Mouse (Mus musculus) forebrain, postnatal 0 days (tissue): Measurements from ENCODE around the gene Tkt. TPM values are rescaled to one million over a fixed set of nuclear protein-coding genes. Genes with fewer than 3 reads are reported as not detected.
"Not testable (repeated sequence)": the region's sequence is repeated elsewhere in the genome, so short reads cannot be mapped to it uniquely, and the experiment has no call there.

Experiments
- ATAC-seq: fragments of 200-750 bp; cut with Nextera tagmentation; 2 replicates; pipeline ENCODE4 v1.8.0; 2017; ENCODE audit warnings: mild to moderate bottlenecking, moderate library complexity
- DNase-seq: peaks from one replicate; pipeline ENCODE4 v3.0.0-alpha.2; 2015
- H3K27ac ChIP-seq: fragments of 300-500 bp; sonication (generic); 2 replicates; pipeline ENCODE4 v1.5.1; 2014; ENCODE audit warnings: low read depth, mild to moderate bottlenecking, antibody characterized with exemption, low read length, moderate library complexity, mixed read lengths
- H3K27me3 ChIP-seq: fragments of 300-500 bp; sonication (generic); 2 replicates; pipeline ENCODE4 v1.6.1; 2014; ENCODE audit warnings: mild to moderate bottlenecking, low read length, mixed read lengths; ENCODE audit not compliant: insufficient read depth
- H3K36me3 ChIP-seq: fragments of 300-500 bp; sonication (generic); 2 replicates; pipeline ENCODE4 v1.6.1; 2014; ENCODE audit warnings: mild to moderate bottlenecking, moderate library complexity; ENCODE audit not compliant: insufficient read depth
- H3K4me1 ChIP-seq: fragments of 300-500 bp; sonication (generic); 2 replicates; pipeline ENCODE4 v1.6.1; 2014; ENCODE audit warnings: antibody characterized with exemption; ENCODE audit not compliant: insufficient read depth
- H3K4me2 ChIP-seq: fragments of 300-500 bp; sonication (generic); 2 replicates; pipeline ENCODE4 v1.6.1; 2014; ENCODE audit warnings: low read depth, mild to moderate bottlenecking, moderate library complexity
- H3K4me3 ChIP-seq: fragments of 300-500 bp; sonication (generic); 2 replicates; pipeline ENCODE4 v1.5.1; 2014; ENCODE audit warnings: low read depth, low read length, mixed read lengths
- H3K9ac ChIP-seq: fragments of 300-500 bp; sonication (generic); 2 replicates; pipeline ENCODE4 v1.6.1; 2014; ENCODE audit warnings: mild to moderate bottlenecking
- H3K9me3 ChIP-seq: fragments of 300-500 bp; sonication (generic); 2 replicates; pipeline ENCODE4 v1.6.1; 2016; ENCODE audit warnings: low read length
- CTCF ChIP-seq: sonication (generic); IDR thresholded peaks from 2 replicates; pipeline ENCODE4 v1.5.1; 2016; ENCODE audit warnings: antibody characterized with exemption, control low read depth, low read depth
- WGBS: fragments of 180-500 bp; shearing (Covaris S2); extraction: QIAGEN DNeasy Blood & Tissue Kit; methylation state at CpG from one replicate; pipeline ENCODE4 v1.1.7; 2014; 5-methylcytosine and 5-hydroxymethylcytosine counted together
- polyA plus RNA-seq: library from polyadenylated mRNA; unstranded; fragments of >200 nt; fragmentation: Nextera tagmentation; extraction: Ambion mirVana; gene quantifications from 2 replicates; pipeline ENCODE4 v1.2.1, GENCODE M21; 2015
- total RNA-seq: library from RNA; depleted of rRNA; stranded (reverse); fragments of >200 nt; gene quantifications from 2 replicates; pipeline ENCODE4 v1.2.3, GENCODE M21; 2014

The Tkt gene
- total and polyA plus RNA-seq, 2 experiments from 2014 or later = 278 to 374 TPM

- Histone ChIP-seq H3K4me1 (no peaks in the 10 kb centered on the region), H3K27me3 (no peaks in the 10 kb centered on the region), H3K9ac (no peak overlapping the region), H3K27ac (no peak overlapping the region), H3K4me2 (no peak overlapping the region), H3K9me3 (no peaks in the 10 kb centered on the region), H3K4me3 (no peak overlapping the region), H3K36me3 (peaks cover 59% of the 10 kb centered on the region)
- ATAC-seq (peak; percentile 89), DNase-seq (peak; percentile 89)
- peak; percentile 97 for TF ChIP-seq CTCF
- 66% methylated on average over 6 of the region's 6 CpGs for WGBS
Observed at GRCm38 (mm10) chr14:30573983-30574584, 25.9 kb downstream of the Tkt start.

GRCm38 (mm10) chr14:30575791-30576190 lies 27.6 kb downstream of the Tkt start:
- Histone ChIP-seq H3K4me2 (no peak overlapping the region), H3K4me1 (no peaks in the 10 kb centered on the region), H3K36me3 (peaks cover 44% of the 10 kb centered on the region), H3K4me3 (no peak overlapping the region), H3K27me3 (no peaks in the 10 kb centered on the region), H3K9me3 (no peaks in the 10 kb centered on the region), H3K9ac (no peak overlapping the region), H3K27ac (no peak overlapping the region)
- ATAC-seq = no peak
- no peak for DNase-seq
- 80% methylated on average over 7 of the region's 7 CpGs for WGBS
- TF ChIP-seq CTCF = no peak

GRCm38 (mm10) chr14:30576260-30576659 lies 28.1 kb downstream of the Tkt start:
- no peak overlapping the region for H3K9ac ChIP-seq
- H3K4me3 ChIP-seq = no peak overlapping the region
- H3K27me3 ChIP-seq = no peaks in the 10 kb centered on the region
- TF ChIP-seq CTCF = no peak
- H3K4me2 ChIP-seq = no peak overlapping the region
- WGBS = 81% methylated on average over 5 of the region's 5 CpGs
- H3K4me1 ChIP-seq = no peaks in the 10 kb centered on the region
- ATAC-seq (no peak), DNase-seq (no peak)
- H3K36me3 ChIP-seq = peaks cover 39% of the 10 kb centered on the region
- no peak overlapping the region for H3K27ac ChIP-seq
- H3K9me3 ChIP-seq = no peaks in the 10 kb centered on the region

GRCm38 (mm10) chr14:30577303-30578062 lies 29.3 kb downstream of the Tkt start:
- ATAC-seq = not testable (repeated sequence)
- 52% methylated on average over 10 of the region's 12 CpGs for WGBS

GRCm38 (mm10) chr14:30579180-30579579 lies 31.0 kb downstream of the Tkt start:
- no peak for TF ChIP-seq CTCF
- Histone ChIP-seq H3K36me3 (peaks cover 15% of the 10 kb centered on the region), H3K27ac (no peak overlapping the region), H3K9me3 (no peaks in the 10 kb centered on the region), H3K4me2 (no peak overlapping the region), H3K4me3 (no peak overlapping the region), H3K9ac (no peak overlapping the region), H3K27me3 (no peaks in the 10 kb centered on the region), H3K4me1 (no peaks in the 10 kb centered on the region)
- ATAC-seq (no peak), DNase-seq (no peak)
- 85% methylated on average over 5 of the region's 5 CpGs for WGBS

More at GRCm38 (mm10) chr14:30577303-30578062, 29.3 kb downstream of the Tkt start:
- H3K4me1 ChIP-seq, DNase-seq, H3K4me2 ChIP-seq, H3K9me3 ChIP-seq, H3K4me3 ChIP-seq, H3K9ac ChIP-seq, H3K27ac ChIP-seq, H3K27me3 ChIP-seq: not testable (repeated sequence)
- peaks cover 27% of the 10 kb centered on the region for H3K36me3 ChIP-seq

GRCm38 (mm10) chr14:30579882-30580281 lies 31.7 kb downstream of the Tkt start:
- no peak overlapping the region for H3K9ac ChIP-seq
- no peaks in the 10 kb centered on the region for H3K9me3 ChIP-seq
- H3K4me3 ChIP-seq = no peak overlapping the region
- peaks cover 11% of the 10 kb centered on the region for H3K36me3 ChIP-seq
- WGBS = 27% methylated on average over 5 of the region's 5 CpGs
- H3K27ac ChIP-seq = no peak overlapping the region
- H3K4me1 ChIP-seq = no peaks in the 10 kb centered on the region
- ATAC-seq (no peak), DNase-seq (no peak)
- H3K27me3 ChIP-seq = no peaks in the 10 kb centered on the region
- no peak for TF ChIP-seq CTCF
- H3K4me2 ChIP-seq = no peak overlapping the region

GRCm38 (mm10) chr14:30581238-30581637 lies 33.1 kb downstream of the Tkt start:
- ATAC-seq (no peak), DNase-seq (no peak)
- TF ChIP-seq CTCF = no peak
- WGBS = 79% methylated on average over 1 of the region's 1 CpGs
- H3K36me3 ChIP-seq = no peaks in the 10 kb centered on the region; the same call in 1 of the 2 replicates
- no peak overlapping the region for H3K4me3 ChIP-seq
- no peaks in the 10 kb centered on the region for H3K4me1 ChIP-seq
- H3K27ac ChIP-seq = no peak overlapping the region
- H3K9ac ChIP-seq = no peak overlapping the region
- H3K9me3 ChIP-seq = no peaks in the 10 kb centered on the region
- no peak overlapping the region for H3K4me2 ChIP-seq
- H3K27me3 ChIP-seq = no peaks in the 10 kb centered on the region
